Mouse (Mus musculus) forebrain, embryonic 15.5 days (tissue): ENCODE results near the gene Sez6l. TPM values are rescaled to one million over a fixed set of nuclear protein-coding genes. Genes with fewer than 3 reads are reported as not detected.

ENCODE experiments used
- ATAC-seq: fragments of 200-750 bp; cut with Nextera tagmentation; replicated peaks from 2 replicates; pipeline ENCODE4 v1.8.0; 2017; ENCODE audit warnings: mild to moderate bottlenecking, moderate TSS enrichment, moderate library complexity
- H3K27ac ChIP-seq: fragments of 300-500 bp; sonication (generic); replicated peaks from 2 replicates; pipeline ENCODE4 v1.5.1; 2015; ENCODE audit warnings: mild to moderate bottlenecking, inconsistent platforms
- H3K27me3 ChIP-seq: fragments of 300-500 bp; sonication (generic); 2 replicates; pipeline ENCODE4 v1.6.1; 2015; ENCODE audit warnings: inconsistent platforms
- H3K36me3 ChIP-seq: fragments of 300-500 bp; sonication (generic); 2 replicates; pipeline ENCODE4 v1.6.1; 2015; ENCODE audit warnings: mild to moderate bottlenecking, inconsistent platforms
- H3K4me1 ChIP-seq: fragments of 300-500 bp; sonication (generic); 2 replicates; pipeline ENCODE4 v1.6.1; 2015; ENCODE audit warnings: inconsistent platforms
- H3K4me2 ChIP-seq: fragments of 300-500 bp; sonication (generic); replicated peaks from 2 replicates; pipeline ENCODE4 v1.6.1; 2015; ENCODE audit warnings: mild to moderate bottlenecking, inconsistent platforms
- H3K4me3 ChIP-seq: fragments of 300-500 bp; sonication (generic); 2 replicates; pipeline ENCODE4 v1.5.1; 2015; ENCODE audit warnings: mild to moderate bottlenecking, inconsistent platforms
- H3K9ac ChIP-seq: fragments of 300-500 bp; sonication (generic); replicated peaks from 2 replicates; pipeline ENCODE4 v1.6.1; 2015; ENCODE audit warnings: mild to moderate bottlenecking, inconsistent platforms
- H3K9me3 ChIP-seq: fragments of 300-500 bp; sonication (generic); 2 replicates; pipeline ENCODE4 v1.6.1; 2016; ENCODE audit warnings: inconsistent platforms
- WGBS: fragments of 180-500 bp; shearing (Covaris S2); methylation state at CpG from one replicate; pipeline ENCODE4 v1.1.7; 2015; ENCODE audit warnings: mixed read lengths; 5-methylcytosine and 5-hydroxymethylcytosine counted together
- polyA plus RNA-seq: library from polyadenylated mRNA; unstranded; fragments of >200 nt; fragmentation: Nextera tagmentation; extraction: Ambion mirVana; gene quantifications from 2 replicates; pipeline ENCODE4 v1.2.1, GENCODE M21; 2015

Sez6l gene
- polyA plus RNA-seq, 1 experiment from 2014 or later: 33.3 TPM

DNA sequence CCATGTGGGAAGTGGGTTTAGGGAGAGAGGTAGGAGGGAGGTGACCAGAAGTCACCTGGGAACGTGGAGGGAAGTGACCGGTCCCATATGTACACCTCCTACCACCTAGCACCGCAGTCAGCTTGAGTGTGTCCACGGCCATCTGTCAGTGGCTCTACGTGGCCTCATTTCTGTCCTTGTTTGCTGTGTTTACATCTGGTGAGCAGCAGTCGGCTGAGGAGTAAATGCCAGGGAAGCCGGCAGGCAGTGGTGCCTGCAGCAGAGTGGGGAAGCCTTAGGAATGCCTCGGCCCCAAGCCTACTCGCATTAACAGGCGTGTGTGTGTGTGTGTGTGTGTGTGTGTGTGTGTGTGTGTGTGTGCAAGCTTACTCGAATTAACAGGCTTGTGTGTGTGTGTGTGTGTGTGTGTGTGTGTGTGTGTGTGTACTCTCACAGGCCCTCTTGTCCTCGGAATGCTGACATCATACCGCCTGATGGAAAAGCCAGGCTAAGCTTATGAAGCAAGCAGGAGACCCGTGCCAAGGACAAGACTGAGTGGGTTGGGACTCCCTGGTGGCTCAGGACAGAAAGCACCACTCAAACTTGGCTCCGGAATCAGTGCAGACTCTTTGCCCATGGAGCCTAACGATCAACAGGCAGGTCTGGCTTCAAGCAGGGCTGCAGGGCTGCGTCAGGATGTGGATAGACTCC is 194.2 kb downstream of the Sez6l start:
- Histone ChIP-seq H3K9ac (no peak overlapping the region), H3K4me2 (no peak overlapping the region), H3K4me3 (no peak overlapping the region), H3K9me3 (no peaks in the 10 kb centered on the region), H3K27ac (peak overlapping the region; percentile 60), H3K4me1 (peaks cover 8% of the 10 kb centered on the region; the same call in 1 of the 2 replicates), H3K36me3 (peaks cover 42% of the 10 kb centered on the region), H3K27me3 (no peaks in the 10 kb centered on the region)
- WGBS: 59% methylated on average over 16 of the region's 17 CpGs
- no peak; the same call in 1 of the 2 replicates for ATAC-seq

DNA sequence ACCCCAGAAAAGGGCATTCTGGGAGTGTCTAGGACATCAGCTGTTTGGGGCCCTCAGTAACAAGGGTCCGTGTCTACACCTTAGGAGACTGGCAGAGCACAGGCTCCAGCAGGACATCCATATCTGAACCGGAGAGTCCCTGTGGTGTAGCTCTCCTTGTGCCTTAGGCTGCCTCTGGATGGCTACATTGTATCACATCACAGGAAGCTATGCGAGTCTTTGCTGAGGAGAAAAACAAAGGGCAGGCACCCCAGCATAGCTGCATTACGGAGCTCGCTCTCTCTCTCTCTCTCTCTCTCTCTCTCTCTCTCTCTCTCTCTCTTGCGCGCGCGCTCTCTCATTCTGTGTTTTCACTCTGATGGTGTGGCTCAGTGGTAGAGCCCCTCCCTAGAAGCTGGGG is 194.9 kb downstream of the Sez6l start:
- no peaks in the 10 kb centered on the region for H3K9me3 ChIP-seq
- ATAC-seq: no peak
- peak overlapping the region; percentile 60 for H3K27ac ChIP-seq
- peak overlapping the region; percentile 13; the same call in 1 of the 2 replicates for H3K9ac ChIP-seq
- H3K36me3 ChIP-seq: peaks cover 41% of the 10 kb centered on the region
- no peaks in the 10 kb centered on the region for H3K27me3 ChIP-seq
- peaks cover 8% of the 10 kb centered on the region; the same call in 1 of the 2 replicates for H3K4me1 ChIP-seq
- no peak overlapping the region for H3K4me3 ChIP-seq
- H3K4me2 ChIP-seq: no peak overlapping the region
- 61% methylated on average over 9 of the region's 9 CpGs for WGBS

GRCm38 (mm10) chr5:112381154-112381553 is 195.8 kb downstream of the Sez6l start:
- no peak overlapping the region for H3K9ac ChIP-seq
- peaks cover 8% of the 10 kb centered on the region; the same call in 1 of the 2 replicates for H3K4me1 ChIP-seq
- no peak overlapping the region for H3K4me2 ChIP-seq
- H3K9me3 ChIP-seq: no peaks in the 10 kb centered on the region
- ATAC-seq: no peak
- no peaks in the 10 kb centered on the region for H3K27me3 ChIP-seq
- 84% methylated on average over 11 of the region's 11 CpGs for WGBS
- no peak overlapping the region for H3K27ac ChIP-seq
- H3K4me3 ChIP-seq: no peak overlapping the region
- H3K36me3 ChIP-seq: peaks cover 32% of the 10 kb centered on the region

DNA sequence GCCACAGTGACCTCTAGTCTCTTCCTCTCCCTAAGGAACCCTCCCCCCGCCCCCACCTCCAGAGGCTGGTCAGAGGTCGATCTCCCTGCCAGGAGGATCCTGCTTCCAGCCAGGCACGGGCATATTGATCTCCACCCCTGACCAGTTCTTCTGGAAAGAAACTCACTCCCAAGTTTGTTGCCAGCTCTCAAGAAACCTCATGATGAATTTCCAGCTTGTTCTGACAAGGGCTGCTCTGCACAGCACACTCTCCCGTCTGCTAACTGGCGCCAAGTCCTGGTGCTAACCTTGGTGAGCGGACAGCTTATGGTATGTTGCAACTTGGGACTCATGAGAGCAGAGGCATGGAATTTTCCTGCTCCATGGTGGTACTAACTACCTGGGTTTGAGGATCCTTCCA is 198.3 kb downstream of the Sez6l start:
- ATAC-seq: no peak
- H3K4me1 ChIP-seq: peaks cover 8% of the 10 kb centered on the region; the same call in 1 of the 2 replicates
- H3K4me3 ChIP-seq: no peak overlapping the region
- H3K4me2 ChIP-seq: no peak overlapping the region
- no peaks in the 10 kb centered on the region for H3K27me3 ChIP-seq
- no peak overlapping the region for H3K27ac ChIP-seq
- peaks cover 29% of the 10 kb centered on the region for H3K36me3 ChIP-seq
- 80% methylated on average over 6 of the region's 6 CpGs for WGBS
- H3K9ac ChIP-seq: no peak overlapping the region
- H3K9me3 ChIP-seq: no peaks in the 10 kb centered on the region

- Histone ChIP-seq H3K4me2 (no peak overlapping the region), H3K9me3 (no peaks in the 10 kb centered on the region), H3K4me3 (no peak overlapping the region), H3K4me1 (peaks cover 15% of the 10 kb centered on the region), H3K36me3 (peaks cover 29% of the 10 kb centered on the region), H3K27me3 (no peaks in the 10 kb centered on the region), H3K9ac (no peak overlapping the region), H3K27ac (no peak overlapping the region)
- WGBS: 96% methylated on average over 1 of the region's 1 CpGs
- no peak for ATAC-seq
Observed at GRCm38 (mm10) chr5:112377380-112377779, 199.6 kb downstream of the Sez6l start.

GRCm38 (mm10) chr5:112376111-112376510 is 200.9 kb downstream of the Sez6l start:
- Histone ChIP-seq H3K4me2 (no peak overlapping the region), H3K4me1 (peaks cover 22% of the 10 kb centered on the region), H3K4me3 (no peak overlapping the region), H3K36me3 (peaks cover 29% of the 10 kb centered on the region), H3K9ac (no peak overlapping the region), H3K9me3 (no peaks in the 10 kb centered on the region), H3K27me3 (no peaks in the 10 kb centered on the region), H3K27ac (no peak overlapping the region)
- ATAC-seq: no peak
- WGBS: 90% methylated on average over 4 of the region's 4 CpGs

DNA sequence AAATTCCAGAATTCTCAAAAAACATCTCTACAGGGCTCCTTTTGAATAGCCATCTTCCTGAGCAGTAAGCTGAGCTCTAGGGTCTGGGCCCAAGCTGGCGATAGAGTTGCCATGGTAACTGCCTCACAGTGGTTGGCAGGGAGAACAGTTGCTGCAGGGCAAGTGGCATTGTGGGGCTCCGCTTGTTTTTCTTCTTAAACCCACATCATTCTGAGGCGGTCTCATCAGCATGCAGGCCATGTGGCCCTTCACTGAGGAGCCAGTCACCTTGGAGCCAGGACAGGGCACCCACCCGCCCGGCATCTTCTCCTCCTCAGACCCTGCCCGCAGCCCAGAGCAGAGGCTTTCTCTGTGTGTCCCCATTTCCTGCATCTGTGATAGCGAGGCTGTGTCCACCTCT is 205.1 kb downstream of the Sez6l start:
- WGBS: 2% methylated on average over 7 of the region's 7 CpGs
- Histone ChIP-seq H3K4me1 (peaks cover 40% of the 10 kb centered on the region), H3K27me3 (no peaks in the 10 kb centered on the region), H3K36me3 (peaks cover 28% of the 10 kb centered on the region), H3K9ac (peak overlapping the region; percentile 34), H3K4me2 (peak overlapping the region; percentile 27), H3K4me3 (no peak overlapping the region), H3K9me3 (no peaks in the 10 kb centered on the region), H3K27ac (peak overlapping the region; percentile 94)
- peak; percentile 90 for ATAC-seq

DNA sequence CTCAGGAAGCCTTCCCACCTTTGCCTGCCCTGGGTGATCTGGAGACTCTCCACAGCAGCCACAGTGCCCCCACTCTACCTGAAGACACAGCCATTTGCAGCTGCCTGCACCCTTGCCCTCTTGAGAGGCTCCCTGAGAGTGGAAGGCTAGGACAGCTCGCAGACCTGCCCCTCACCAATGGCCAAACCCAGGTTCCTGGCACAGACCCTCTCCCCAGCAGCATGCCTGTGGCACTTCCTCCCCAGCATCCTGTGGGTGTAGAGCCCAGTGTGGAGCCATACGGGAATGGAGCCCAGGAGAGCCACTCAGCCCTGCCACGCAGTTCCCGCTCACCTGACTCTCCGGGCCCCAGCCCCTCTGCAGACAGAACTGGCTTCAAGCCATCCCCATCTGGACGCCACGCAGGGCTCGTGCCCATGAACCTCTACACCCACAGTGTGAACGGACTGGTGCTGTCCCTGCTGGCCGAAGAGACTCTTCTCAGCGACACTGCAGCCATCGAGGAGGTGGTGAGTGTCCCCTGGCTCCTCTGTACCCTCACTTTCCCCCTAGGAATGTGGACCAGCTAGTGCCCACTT is 206.7 kb downstream of the Sez6l start:
- Histone ChIP-seq H3K4me1 (peaks cover 40% of the 10 kb centered on the region), H3K36me3 (peaks cover 31% of the 10 kb centered on the region), H3K27me3 (no peaks in the 10 kb centered on the region), H3K9ac (no peak overlapping the region), H3K9me3 (no peaks in the 10 kb centered on the region), H3K4me2 (no peak overlapping the region), H3K4me3 (no peak overlapping the region), H3K27ac (peak overlapping the region; percentile 94)
- no peak for ATAC-seq
- 74% methylated on average over 12 of the region's 12 CpGs for WGBS

GRCm38 (mm10) chr5:112369326-112369725 is 207.7 kb downstream of the Sez6l start:
- H3K27me3 ChIP-seq: no peaks in the 10 kb centered on the region
- peaks cover 30% of the 10 kb centered on the region for H3K36me3 ChIP-seq
- no peak overlapping the region for H3K4me3 ChIP-seq
- no peak for ATAC-seq
- no peaks in the 10 kb centered on the region for H3K9me3 ChIP-seq
- no peak overlapping the region for H3K4me2 ChIP-seq
- no peak overlapping the region for H3K9ac ChIP-seq
- WGBS: 84% methylated on average over 13 of the region's 13 CpGs
- H3K4me1 ChIP-seq: peaks cover 40% of the 10 kb centered on the region
- H3K27ac ChIP-seq: peak overlapping the region; percentile 7; the same call in 1 of the 2 replicates

Other genes starting within 250 kb of the Sez6l start
- 54.0 and 57.5 TPM in 2 replicates for gene Srrd, start 234.1 kb downstream of the Sez6l start, polyA plus RNA-seq
- gene Hps4, start 234.1 kb downstream of the Sez6l start, polyA plus RNA-seq: 33.4 and 33.8 TPM in 2 replicates
- 0.08 and 0.27 TPM in 2 replicates for gene Gm6583, start 221.2 kb downstream of the Sez6l start, polyA plus RNA-seq
- 81.7 and 91.9 TPM in 2 replicates for gene Asphd2, start 182.3 kb downstream of the Sez6l start, polyA plus RNA-seq
- 0.84 and 1.0 TPM in 2 replicates for gene Gm6588, start 127.8 kb downstream of the Sez6l start, polyA plus RNA-seq